Mouse (Mus musculus) c-Kit-positive CD71-positive TER-119-positive erythroid progenitor cells, embryonic 14.5 days (primary cell): ENCODE measurements around the gene Slc43a3.

ENCODE experiments used
- DNase-seq: peaks from one replicate; pipeline ENCODE4 v3.0.0-alpha.2; 2013; ENCODE audit warnings: low spot score

Slc43a3 gene

DNA sequence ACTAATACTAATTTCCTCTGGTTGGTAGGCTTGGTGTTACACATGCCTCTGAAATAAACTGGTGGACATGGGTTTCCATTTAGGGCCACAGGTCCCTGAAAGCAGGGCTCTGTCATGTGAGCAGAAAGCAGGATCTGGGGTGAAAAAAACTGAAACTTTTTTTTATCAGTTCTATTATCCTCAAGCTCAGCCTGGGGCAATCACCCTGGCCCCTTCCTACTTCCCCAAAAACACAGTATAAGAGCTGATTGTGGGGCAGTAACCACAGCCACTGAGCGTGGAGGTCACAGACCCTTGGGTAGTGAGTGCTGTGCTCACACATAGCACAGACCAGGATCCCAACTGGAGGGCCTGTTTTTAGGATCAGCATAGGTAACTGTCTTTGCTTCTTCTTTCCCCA lies 51.6 kb downstream of the Slc43a3 start, which contains the start of gene Prg3:
Gene Prg3 (plus strand): TSS at position 286 of the 400 bp plus-strand sequence.
- no peak for DNase-seq

- no peak for DNase-seq
Observed at GRCm38 (mm10) chr2:84996376-84996775, 60.0 kb downstream of the Slc43a3 start.

GRCm38 (mm10) chr2:84999486-85000181 lies 63.3 kb downstream of the Slc43a3 start:
- no peak for DNase-seq

DNA sequence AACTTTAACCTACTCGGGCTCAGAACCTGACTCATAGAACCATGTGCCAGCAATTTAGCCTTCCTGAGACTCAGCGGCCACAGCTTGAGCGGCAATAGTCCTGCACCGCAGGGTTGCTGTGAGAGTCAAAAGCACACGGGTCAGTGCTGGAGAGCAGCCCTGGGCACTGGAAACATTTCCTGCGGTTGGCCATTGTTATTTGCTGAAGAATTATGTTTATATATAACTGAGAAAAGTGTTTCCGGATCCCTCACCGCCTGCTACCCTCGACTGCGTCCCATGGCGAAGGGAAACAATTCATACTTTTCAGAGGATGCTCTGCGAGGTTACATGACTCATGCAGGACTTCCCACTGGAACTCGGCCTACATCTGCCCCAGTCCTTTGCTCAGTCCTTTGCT lies 65.1 kb downstream of the Slc43a3 start:
- no peak for DNase-seq

GRCm38 (mm10) chr2:85002575-85002974 lies 66.2 kb downstream of the Slc43a3 start:
- DNase-seq: no peak

DNA sequence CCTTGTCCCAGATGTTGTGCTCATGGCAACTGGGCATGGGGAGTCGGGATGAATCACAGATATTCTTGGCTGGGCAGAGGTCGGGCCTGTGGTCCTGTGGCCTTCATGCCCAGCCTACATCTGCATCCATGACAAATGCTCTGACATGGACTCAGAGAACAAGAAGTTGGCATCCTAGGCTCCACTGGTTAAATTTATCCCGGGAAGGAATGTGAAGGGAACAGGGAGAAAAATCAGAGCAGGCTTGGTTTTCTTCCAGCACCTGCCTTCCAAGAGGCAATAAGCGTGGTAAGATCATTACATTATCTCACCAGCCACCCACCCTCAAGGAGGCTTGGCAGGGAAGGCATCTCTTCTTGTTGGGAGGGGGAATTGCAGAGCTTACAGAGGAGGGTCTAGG lies 68.0 kb downstream of the Slc43a3 start:
- DNase-seq: no peak

DNA sequence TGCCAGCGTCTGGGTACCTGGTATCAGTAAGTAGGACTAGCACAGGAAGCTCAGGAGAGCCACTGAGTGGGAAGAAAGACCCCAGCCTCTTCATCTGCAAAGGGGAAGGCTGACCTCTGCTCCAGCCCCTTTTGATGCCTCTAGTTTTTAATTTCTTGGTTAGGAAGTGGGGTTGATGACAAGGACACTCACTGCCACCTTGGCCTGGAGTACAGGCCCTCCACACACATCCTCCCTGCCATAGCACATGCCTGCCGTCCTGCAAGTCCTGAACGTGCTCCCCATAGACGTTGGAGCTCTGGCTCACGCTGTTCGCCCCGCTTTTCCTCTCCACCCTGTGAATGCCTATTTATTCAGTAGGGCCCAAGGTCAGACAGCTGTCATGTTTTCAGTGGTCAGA lies 70.2 kb downstream of the Slc43a3 start:
- DNase-seq: no peak

- peak; percentile 61 for DNase-seq
Observed at GRCm38 (mm10) chr2:85007729-85008128, 71.3 kb downstream of the Slc43a3 start.
